Mouse (Mus musculus) lung, adult 2 months (tissue): ENCODE measurements around the gene Mpc2. TPM values are rescaled to one million over a fixed set of nuclear protein-coding genes. Genes with fewer than 3 reads are reported as not detected.

ENCODE experiments used
- DNase-seq: peaks from one replicate; pipeline ENCODE4 v3.0.0; 2022
- H3K4me1 ChIP-seq: fragments of 200-500 bp; 2 replicates; pipeline ENCODE4 v1.6.1; 2011; ENCODE audit warnings: low read length; ENCODE audit not compliant: control insufficient read depth, insufficient read depth
- H3K4me3 ChIP-seq: fragments of 200-500 bp; replicated peaks from 2 replicates; pipeline ENCODE3; 2011; ENCODE audit warnings: low read depth, mild to moderate bottlenecking, control low read depth, low read length; ENCODE audit errors: extremely low read depth
- CTCF ChIP-seq: fragments of 200-500 bp; IDR thresholded peaks from 2 replicates; pipeline ENCODE4 v1.5.1; 2011; ENCODE audit warnings: mild to moderate bottlenecking, low read length, control low read depth; ENCODE audit not compliant: insufficient read depth
- POLR2A ChIP-seq: fragments of 200-500 bp; IDR thresholded peaks from 2 replicates; pipeline ENCODE4 v1.6.1; 2011; ENCODE audit warnings: low read depth, mild to moderate bottlenecking, control low read depth, low read length, borderline replicate concordance; ENCODE audit errors: extremely low read depth
- WGBS: fragments of 180-500 bp; shearing (Covaris S2); methylation state at CpG from one replicate; pipeline ENCODE4 v1.1.7; 2018; 5-methylcytosine and 5-hydroxymethylcytosine counted together
- polyA plus RNA-seq: library from polyadenylated mRNA; depleted of rRNA; stranded (reverse); fragments of >200 nt; gene quantifications from 2 replicates; pipeline ENCODE4 v1.2.3, GENCODE M21; 2012

Gene Mpc2
- polyA plus RNA-seq, 1 experiment, result 53.8 TPM

GRCm38 (mm10) chr1:165460801-165461377 is 452 bp downstream of the Mpc2 start:
- peak; percentile 99 for DNase-seq
- H3K4me1 ChIP-seq, result 0 out of 2 replicates have a peak, but pooled peaks cover 2% of the 10 kb centered on the region
- WGBS, result under 1% methylated on average over 41 of the region's 41 CpGs
- TF ChIP-seq POLR2A (peak; percentile 98), CTCF (no peak)
- peak overlapping the region; percentile 94 for H3K4me3 ChIP-seq

DNA sequence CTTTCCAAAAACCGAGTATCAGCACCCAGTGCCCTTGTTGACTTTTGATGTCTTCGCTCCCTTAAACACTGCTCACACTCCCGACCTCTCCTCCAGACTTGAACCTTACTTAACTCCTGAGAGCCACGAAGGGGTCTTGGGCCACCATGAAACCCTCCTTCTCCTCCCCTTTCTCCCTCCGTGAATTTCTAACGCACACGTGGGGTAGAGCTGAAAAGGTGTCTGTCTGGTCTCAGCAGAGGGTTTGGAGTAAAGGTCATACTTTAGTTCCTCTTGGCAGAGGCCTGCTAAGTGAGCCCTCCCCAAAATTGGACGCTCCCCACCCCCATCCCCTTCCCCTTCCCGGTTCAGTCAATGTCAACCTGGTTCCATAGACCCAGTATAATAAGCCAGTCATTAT is 1.2 kb downstream of the Mpc2 start:
- DNase-seq, result no peak
- H3K4me3 ChIP-seq, result peak overlapping the region; percentile 66
- no peak for TF ChIP-seq CTCF
- TF ChIP-seq POLR2A, result no peak
- WGBS, result 5% methylated on average over 9 of the region's 9 CpGs
- H3K4me1 ChIP-seq, result 0 out of 2 replicates have a peak, but pooled peaks cover 2% of the 10 kb centered on the region

- WGBS, result 42% methylated on average over 1 of the region's 1 CpGs
- DNase-seq, result no peak
- Histone ChIP-seq H3K4me3 (no peak overlapping the region), H3K4me1 (0 out of 2 replicates have a peak, but pooled peaks cover 2% of the 10 kb centered on the region)
- TF ChIP-seq CTCF (no peak), POLR2A (no peak)
Observed at GRCm38 (mm10) chr1:165462861-165463260, 2.4 kb downstream of the Mpc2 start.

DNA sequence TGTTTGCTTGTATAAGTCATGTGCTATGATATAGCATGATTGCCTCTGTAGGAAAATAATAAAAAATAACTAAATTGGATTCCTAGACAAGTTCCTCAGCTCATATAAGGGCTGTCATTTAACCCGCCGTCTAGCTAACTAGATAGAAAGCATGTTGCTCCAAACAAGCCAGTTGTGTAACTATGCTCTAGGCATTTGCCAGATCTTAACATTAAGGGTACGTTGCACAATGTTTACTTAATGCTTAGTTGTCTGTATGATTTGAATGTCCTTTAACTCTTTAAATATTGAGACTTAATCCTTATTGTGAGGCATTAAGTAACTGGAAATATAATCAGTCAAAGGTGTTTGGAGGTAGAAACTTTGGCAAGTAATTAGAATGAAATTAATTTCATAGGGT is 4.1 kb downstream of the Mpc2 start:
- DNase-seq, result no peak
- no peak for TF ChIP-seq POLR2A
- TF ChIP-seq CTCF, result no peak
- 53% methylated on average over 3 of the region's 3 CpGs for WGBS
- Histone ChIP-seq H3K4me1 (no peaks in the 10 kb centered on the region), H3K4me3 (no peak overlapping the region)

DNA sequence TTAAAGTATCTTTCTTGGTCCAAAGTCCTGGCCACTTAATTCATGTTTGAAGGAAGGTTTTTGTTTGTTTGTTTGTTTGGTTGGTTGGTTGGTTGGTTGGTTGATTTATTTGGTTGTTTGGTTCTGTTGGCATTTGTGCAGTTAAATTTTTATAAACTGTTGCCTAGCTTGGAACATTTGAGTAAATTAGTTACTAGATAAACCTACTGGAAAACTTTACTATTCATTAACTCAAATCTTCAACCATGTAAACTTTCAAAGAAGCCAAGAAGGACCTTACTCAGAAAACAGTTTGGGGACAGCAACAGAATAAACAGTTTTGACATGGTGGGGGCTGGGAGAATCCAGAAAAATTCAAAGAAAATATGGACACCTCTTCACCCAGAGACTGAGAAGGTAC is 8.5 kb downstream of the Mpc2 start:
- Histone ChIP-seq H3K4me1 (peaks cover 2% of the 10 kb centered on the region), H3K4me3 (no peak overlapping the region)
- TF ChIP-seq POLR2A, result no peak
- TF ChIP-seq CTCF, result no peak
- DNase-seq, result no peak

GRCm38 (mm10) chr1:165469717-165470116 is 9.3 kb downstream of the Mpc2 start:
- TF ChIP-seq POLR2A (no peak), CTCF (no peak)
- no peak overlapping the region for H3K4me3 ChIP-seq
- peaks cover 2% of the 10 kb centered on the region for H3K4me1 ChIP-seq
- no peak for DNase-seq

DNA sequence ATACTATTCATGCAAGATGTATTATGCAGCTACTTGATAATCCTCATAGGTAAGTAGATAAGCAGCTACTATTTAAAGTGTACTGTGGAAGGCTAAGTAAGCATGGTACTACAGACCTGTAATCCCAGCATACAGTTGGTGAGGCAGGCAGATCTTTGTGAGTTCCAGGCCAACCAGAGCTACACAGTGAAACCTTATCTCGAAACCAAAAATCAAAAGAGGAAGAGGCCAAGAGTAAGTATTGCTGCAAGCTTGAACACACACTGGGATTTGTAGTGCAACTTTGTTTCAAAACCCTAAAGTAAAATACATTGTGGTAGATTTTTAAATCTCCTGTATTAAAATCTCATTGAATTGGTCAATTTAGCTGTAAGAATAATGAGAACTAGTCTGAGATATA is 11.1 kb downstream of the Mpc2 start:
- Histone ChIP-seq H3K4me1 (peaks cover 2% of the 10 kb centered on the region), H3K4me3 (no peak overlapping the region)
- 58% methylated on average over 1 of the region's 1 CpGs for WGBS
- no peak for TF ChIP-seq POLR2A
- no peak for TF ChIP-seq CTCF
- no peak for DNase-seq

DNA sequence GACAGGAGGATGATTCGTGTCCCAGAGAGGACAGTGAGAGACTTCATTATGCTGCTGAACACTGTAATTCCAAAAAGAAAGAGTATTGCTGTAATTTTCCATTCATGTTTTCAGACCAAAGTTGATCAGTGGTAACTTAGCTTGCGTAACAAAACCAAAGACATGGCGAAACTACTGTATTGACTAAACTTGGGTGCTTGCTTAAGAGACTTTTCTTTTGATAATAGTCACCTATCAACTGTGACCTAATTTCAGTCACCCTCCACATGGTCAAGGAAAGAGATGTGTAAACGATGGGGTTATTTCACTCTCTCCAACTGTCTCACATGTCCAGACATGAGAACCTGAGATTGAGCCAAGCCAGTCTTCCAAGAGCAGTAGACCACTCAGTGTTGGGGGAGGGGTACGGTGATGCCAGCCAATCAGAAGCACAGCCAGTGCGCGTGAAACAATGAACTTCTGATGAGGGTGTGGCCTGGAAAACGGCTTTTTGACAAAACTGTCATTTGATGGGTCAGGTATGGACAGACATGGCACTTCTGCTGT is 24.3 kb downstream of the Mpc2 start, which contains the start of gene Adcy10:
Gene Adcy10, plus strand, starts transcription at position 496 of the 546 bp plus-strand sequence.
- no peak for TF ChIP-seq POLR2A
- no peak for TF ChIP-seq CTCF
- no peak for DNase-seq
- Histone ChIP-seq H3K4me1 (no peaks in the 10 kb centered on the region), H3K4me3 (no peak within 1 kb of the TSS)
- 82% methylated on average over 8 of the region's 8 CpGs for WGBS

DNA sequence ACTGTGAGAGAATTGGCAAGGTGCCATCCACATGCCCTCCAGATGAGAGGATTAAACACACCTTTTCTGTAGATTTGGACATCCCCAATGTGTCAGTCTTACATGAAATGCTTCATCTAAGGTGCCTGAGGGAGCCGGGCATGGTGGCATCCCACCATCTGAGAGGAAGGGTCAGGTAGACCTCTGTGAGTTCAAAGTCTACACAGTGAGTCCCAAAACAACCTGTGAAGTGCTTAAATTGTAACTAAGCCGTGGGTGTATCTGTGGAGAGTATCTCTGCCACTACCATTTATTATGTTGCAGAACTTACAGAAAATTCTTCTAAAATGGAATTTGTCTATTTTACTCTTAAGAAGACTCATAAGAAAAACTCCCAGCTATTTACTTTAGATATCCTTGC is 25.7 kb downstream of the Mpc2 start:
- Histone ChIP-seq H3K4me1 (no peaks in the 10 kb centered on the region), H3K4me3 (no peak overlapping the region)
- WGBS, result 87% methylated on average over 2 of the region's 2 CpGs
- no peak for TF ChIP-seq POLR2A
- TF ChIP-seq CTCF, result no peak
- DNase-seq, result no peak

DNA sequence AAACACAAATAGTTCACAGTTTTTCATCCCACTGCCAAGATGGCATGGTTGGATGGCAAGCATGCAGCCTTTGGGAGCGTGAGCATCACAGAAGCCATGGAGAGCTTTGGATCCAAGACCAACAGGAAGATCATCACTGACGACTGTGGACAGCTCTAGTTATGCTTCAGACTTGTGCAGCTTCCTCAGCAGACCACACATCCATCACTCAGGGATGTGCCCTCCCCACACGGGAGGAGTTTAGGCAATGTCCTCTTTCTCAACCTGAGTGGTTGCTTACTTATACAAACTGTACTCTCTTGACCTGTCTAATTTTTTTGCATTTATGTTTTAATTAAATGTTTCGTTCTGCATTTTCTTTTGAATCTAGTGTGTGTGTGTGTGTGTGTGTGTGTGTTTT is 28.8 kb downstream of the Mpc2 start:
- no peak for DNase-seq
- no peak overlapping the region for H3K4me3 ChIP-seq
- H3K4me1 ChIP-seq, result no peaks in the 10 kb centered on the region
- TF ChIP-seq POLR2A (no peak), CTCF (no peak)
- WGBS, result 72% methylated on average over 4 of the region's 4 CpGs
